Mouse (Mus musculus) heart, adult 2 months (tissue): ENCODE measurements around the gene Zdhhc16. TPM values are rescaled to one million over a fixed set of nuclear protein-coding genes. Genes with fewer than 3 reads are reported as not detected.
A peak's percentile ranks its signal among the peaks of the same experiment; 100 is the strongest.

ENCODE experiments used
- DNase-seq, 2 experiments: peaks; one replicate each; pipeline ENCODE4 v3.0.0; 2021
- H3K27ac ChIP-seq: fragments of 200-600 bp; 2 replicates; pipeline ENCODE4 v1.8.1; 2022
- H3K27me3 ChIP-seq: fragments of 200-500 bp; 2 replicates; pipeline ENCODE4 v1.6.1; 2012; ENCODE audit warnings: mild to moderate bottlenecking, low read length, inconsistent platforms, mixed read lengths; ENCODE audit not compliant: control insufficient read depth, insufficient read depth
- H3K36me3 ChIP-seq: fragments of 200-500 bp; 2 replicates; pipeline ENCODE4 v1.6.1; 2012; ENCODE audit warnings: low read length, inconsistent platforms; ENCODE audit not compliant: control insufficient read depth, insufficient read depth
- H3K4me1 ChIP-seq: fragments of 200-500 bp; 2 replicates; pipeline ENCODE4 v1.6.1; 2011; ENCODE audit warnings: low read length; ENCODE audit not compliant: control insufficient read depth, insufficient read depth
- H3K4me3 ChIP-seq: fragments of 200-600 bp; 2 replicates; pipeline ENCODE4 v1.8.1; 2022
- H3K79me2 ChIP-seq: fragments of 200-500 bp; replicated peaks from 2 replicates; pipeline ENCODE4 v1.6.1; 2012; ENCODE audit warnings: mild to moderate bottlenecking, inconsistent platforms, low read length, moderate library complexity, mixed read lengths; ENCODE audit not compliant: control insufficient read depth, insufficient read depth
- H3K9ac ChIP-seq: fragments of 200-500 bp; 2 replicates; pipeline ENCODE4 v1.6.1; 2012; ENCODE audit warnings: low read depth, mild to moderate bottlenecking, control low read depth, inconsistent platforms, low read length, mixed read lengths
- CTCF ChIP-seq: fragments of 200-600 bp; IDR thresholded peaks from 2 replicates; pipeline ENCODE4 v1.8.1; 2022; ENCODE audit warnings: antibody characterized with exemption, mild to moderate bottlenecking, moderate library complexity
- EP300 ChIP-seq: fragments of 200-500 bp; IDR thresholded peaks from 2 replicates; pipeline ENCODE4 v1.6.1; 2011; ENCODE audit warnings: low read depth, low read length, control low read depth; ENCODE audit not compliant: insufficient read depth
- POLR2A ChIP-seq: fragments of 200-500 bp; IDR thresholded peaks from 2 replicates; pipeline ENCODE4 v1.6.1; 2011; ENCODE audit warnings: mild to moderate bottlenecking, low read depth, low read length, control low read depth; ENCODE audit not compliant: insufficient read depth
- WGBS: fragments of 180-500 bp; shearing (Covaris S2); methylation state at CpG from one replicate; pipeline ENCODE4 v1.1.7; 2018; 5-methylcytosine and 5-hydroxymethylcytosine counted together
- intact Hi-C: fragments of 180-260 bp; cut with DNase I; formaldehyde crosslinking; loops from one replicate; pipeline ENCODE4 v1.15.1; 2025
- long read RNA-seq: library from polyadenylated mRNA; stranded (forward); transcript quantifications from one replicate; pipeline ENCODE4 v2.0.0, GENCODE M21; 2021
- polyA plus RNA-seq: library from polyadenylated mRNA; depleted of rRNA; stranded (reverse); fragments of >200 nt; gene quantifications from 2 replicates; pipeline ENCODE4 v1.2.3, GENCODE M21; 2012; rRNA removed
- total RNA-seq, 2 experiments: library from RNA; stranded (reverse); gene quantifications; 2 replicates each; pipeline ENCODE4 v1.2.3; 2021

Zdhhc16 gene
- 10 to 100 TPM; 12.3 to 14.6 TPM for total RNA-seq
- polyA plus RNA-seq: 40.3 and 53.3 TPM in 2 replicates
- long read RNA-seq, transcript Zdhhc16-201 (11 exons, 1,821 nt): major isoform, 11 of 18 reads
- long read RNA-seq, partial matches to known transcripts: 1 of 18 reads
- long read RNA-seq, other reads (novel, unspliced or antisense): 6 of 18 reads

- peak; percentile 99 for DNase-seq
- TF ChIP-seq CTCF: 0 out of 2 replicates have a peak, but pooled peaks have one; percentile 14
- peak; percentile 81 for TF ChIP-seq POLR2A
- no peak for TF ChIP-seq EP300
- peaks cover 3% of the 10 kb centered on the region for H3K4me1 ChIP-seq
- H3K79me2 ChIP-seq: peaks cover 2% of the 10 kb centered on the region; the same call in 1 of the 2 replicates
- WGBS: under 1% methylated on average over 47 of the region's 47 CpGs
- H3K27ac ChIP-seq: peak within 1 kb of the TSS; percentile 86
- H3K36me3 ChIP-seq: no peaks in the 10 kb centered on the region
- intact Hi-C loops: loop anchor here (1.0 to 10.0 kb wide), 5 partner anchors 21 to 211 kb away; partner anchors contain the start of genes Marveld1, Morn4 and Rrp12
- peak within 1 kb of the TSS; percentile 73 for H3K4me3 ChIP-seq
- H3K27me3 ChIP-seq: no peaks in the 10 kb centered on the region
- peak within 1 kb of the TSS; percentile 89 for H3K9ac ChIP-seq
These were observed at the start of gene Zdhhc16, which contains the start of gene Exosc1 for GRCm38 (mm10) chr19:41933179-41934086. TSS of gene Zdhhc16 (plus strand) at chr19:41933480. TSS of gene Exosc1 (minus strand) at chr19:41933423.

GRCm38 (mm10) chr19:41883882-41884281, 49.4 kb upstream of the Zdhhc16 start:
- WGBS: 94% methylated on average over 9 of the region's 9 CpGs
- DNase-seq: no peak
- H3K27ac ChIP-seq: no peak overlapping the region
- TF ChIP-seq POLR2A: no peak
- no peak for TF ChIP-seq CTCF
- no peak for TF ChIP-seq EP300
- no peak overlapping the region for H3K4me3 ChIP-seq
- intact Hi-C loops: no loop called here
- no peak overlapping the region for H3K9ac ChIP-seq
- H3K4me1 ChIP-seq: no peaks in the 10 kb centered on the region
- no peaks in the 10 kb centered on the region for H3K27me3 ChIP-seq
- no peaks in the 10 kb centered on the region for H3K36me3 ChIP-seq
- H3K79me2 ChIP-seq: no peaks in the 10 kb centered on the region

GRCm38 (mm10) chr19:41888191-41888590, 45.1 kb upstream of the Zdhhc16 start:
- TF ChIP-seq EP300: no peak
- no peak for TF ChIP-seq CTCF
- no peak for TF ChIP-seq POLR2A
- no peaks in the 10 kb centered on the region for H3K79me2 ChIP-seq
- no peak overlapping the region for H3K4me3 ChIP-seq
- H3K27me3 ChIP-seq: no peaks in the 10 kb centered on the region
- H3K27ac ChIP-seq: no peak overlapping the region
- intact Hi-C loops: no loop called here
- H3K36me3 ChIP-seq: no peaks in the 10 kb centered on the region
- DNase-seq: no peak
- H3K4me1 ChIP-seq: no peaks in the 10 kb centered on the region
- no peak overlapping the region for H3K9ac ChIP-seq

- WGBS: 26% methylated on average over 7 of the region's 7 CpGs
- Histone ChIP-seq H3K9ac (no peak overlapping the region), H3K27me3 (no peaks in the 10 kb centered on the region), H3K4me3 (peak overlapping the region; percentile 69), H3K79me2 (no peaks in the 10 kb centered on the region), H3K4me1 (0 out of 2 replicates have a peak, but pooled peaks cover 1% of the 10 kb centered on the region), H3K36me3 (no peaks in the 10 kb centered on the region), H3K27ac (peak overlapping the region; percentile 68)
- peak; percentile 29 to 30 for DNase-seq
- intact Hi-C loops: loop anchor here (5.0 kb wide), 1 partner anchor 37 kb away; the partner anchor contains the start of genes Exosc1 and Zdhhc16
- TF ChIP-seq CTCF: no peak
These were observed 38.3 kb upstream of the Zdhhc16 start for GRCm38 (mm10) chr19:41894959-41895358.

- TF ChIP-seq EP300 (0 out of 2 replicates have a peak, but pooled peaks have one; percentile 28), POLR2A (peak; percentile 62), CTCF (no peak)
- DNase-seq: peak; percentile 70 to 83
- Histone ChIP-seq H3K36me3 (no peaks in the 10 kb centered on the region), H3K27me3 (no peaks in the 10 kb centered on the region), H3K9ac (peak within 1 kb of the TSS; percentile 43), H3K4me3 (peak within 1 kb of the TSS; percentile 69), H3K4me1 (0 out of 2 replicates have a peak, but pooled peaks cover 1% of the 10 kb centered on the region), H3K27ac (peak within 1 kb of the TSS; percentile 68), H3K79me2 (no peaks in the 10 kb centered on the region)
- 1% methylated on average over 46 of the region's 46 CpGs for WGBS
- intact Hi-C loops: loop anchor here (5.0 kb wide), 1 partner anchor 37 kb away; the partner anchor contains the start of genes Exosc1 and Zdhhc16
These were observed 37.6 kb upstream of the Zdhhc16 start, which contains the start of gene Rrp12 for GRCm38 (mm10) chr19:41895460-41896318. TSS of gene Rrp12 (minus strand) at chr19:41896173.
